Mouse (Mus musculus) right cerebral cortex, postnatal 14 days (tissue): ENCODE measurements at regions not wholly inside any gene's neighbourhood (a gene's known extent, or its start where the extent isn't known, plus 50 kb on each side); places are given as distances from the start of the nearest gene placed in this dataset.

Experiments used
- DNase-seq: peaks from one replicate; pipeline ENCODE4 v3.0.0; 2022

- no peak for DNase-seq
Measured at GRCm38 (mm10) chr6:39283761-39284415, 77.3 kb upstream of the Kdm7a start.

GRCm38 (mm10) chr6:39278317-39278716 is 71.7 kb upstream of the Kdm7a start:
- DNase-seq, result no peak

- DNase-seq, result peak; percentile 24
Measured at GRCm38 (mm10) chr6:39274774-39275502, 68.3 kb upstream of the Kdm7a start.

GRCm38 (mm10) chr6:39273427-39273826 is 66.8 kb upstream of the Kdm7a start:
- DNase-seq, result no peak

- DNase-seq, result no peak
Measured at GRCm38 (mm10) chr6:39270457-39270856, 63.9 kb upstream of the Kdm7a start.

- no peak for DNase-seq
Measured at GRCm38 (mm10) chr6:39269706-39270105, 63.1 kb upstream of the Kdm7a start.

GRCm38 (mm10) chr6:39268647-39269428 is 62.2 kb upstream of the Kdm7a start:
- no peak for DNase-seq

GRCm38 (mm10) chr6:39264722-39265121 is 58.1 kb upstream of the Kdm7a start:
- no peak for DNase-seq

GRCm38 (mm10) chr6:39263615-39264014 is 57.0 kb upstream of the Kdm7a start:
- no peak for DNase-seq

GRCm38 (mm10) chr6:39261951-39262350 is 55.4 kb upstream of the Kdm7a start:
- DNase-seq, result no peak

- DNase-seq, result no peak
Measured at GRCm38 (mm10) chr6:39260480-39260879, 53.9 kb upstream of the Kdm7a start.

GRCm38 (mm10) chr6:39259129-39259528 is 52.5 kb upstream of the Kdm7a start:
- DNase-seq, result no peak

GRCm38 (mm10) chr6:39258656-39259055 is 52.1 kb upstream of the Kdm7a start:
- no peak for DNase-seq

GRCm38 (mm10) chr6:39257667-39258395 is 51.2 kb upstream of the Kdm7a start:
- no peak for DNase-seq

GRCm38 (mm10) chr6:39257111-39257571 is 50.6 kb upstream of the Kdm7a start:
- no peak for DNase-seq

- DNase-seq, result peak; percentile 55
Measured at GRCm38 (mm10) chr6:39256304-39257103, 49.9 kb upstream of the Kdm7a start.
